Mouse (Mus musculus) C2C12 (cell line): Measurements from ENCODE around the gene Gabrd.

ENCODE experiments used
- CEBPB ChIP-seq: IDR thresholded peaks from one replicate; pipeline ENCODE4 v1.6.1; 2011; ENCODE audit warnings: low read depth, mild to moderate bottlenecking, control low read depth, moderate library complexity
- CTCF ChIP-seq: IDR thresholded peaks from one replicate; pipeline ENCODE4 v1.5.1; 2011; ENCODE audit not compliant: control insufficient read depth, insufficient read depth, insufficient read length
- FOSL1 ChIP-seq: IDR thresholded peaks from one replicate; pipeline ENCODE4 v1.8.0; 2011; ENCODE audit warnings: mild to moderate bottlenecking, low read length; ENCODE audit not compliant: poor library complexity, insufficient read depth, severe bottlenecking
- MAX ChIP-seq: IDR thresholded peaks from one replicate; pipeline ENCODE4 v1.6.1; 2011; ENCODE audit warnings: mild to moderate bottlenecking, control low read depth
- MYOD1 ChIP-seq: IDR thresholded peaks from one replicate; pipeline ENCODE4 v1.6.1; 2011; ENCODE audit warnings: low read depth; ENCODE audit not compliant: control insufficient read depth, insufficient read length
- MYOG ChIP-seq: IDR thresholded peaks from one replicate; pipeline ENCODE4 v1.6.1; 2011; ENCODE audit not compliant: control insufficient read depth, insufficient read length; ENCODE audit errors: extremely low read depth
- USF1 ChIP-seq: IDR thresholded peaks from one replicate; pipeline ENCODE4 v1.6.1; 2011; ENCODE audit warnings: low read depth, mild to moderate bottlenecking, control low read depth, moderate library complexity

DNA sequence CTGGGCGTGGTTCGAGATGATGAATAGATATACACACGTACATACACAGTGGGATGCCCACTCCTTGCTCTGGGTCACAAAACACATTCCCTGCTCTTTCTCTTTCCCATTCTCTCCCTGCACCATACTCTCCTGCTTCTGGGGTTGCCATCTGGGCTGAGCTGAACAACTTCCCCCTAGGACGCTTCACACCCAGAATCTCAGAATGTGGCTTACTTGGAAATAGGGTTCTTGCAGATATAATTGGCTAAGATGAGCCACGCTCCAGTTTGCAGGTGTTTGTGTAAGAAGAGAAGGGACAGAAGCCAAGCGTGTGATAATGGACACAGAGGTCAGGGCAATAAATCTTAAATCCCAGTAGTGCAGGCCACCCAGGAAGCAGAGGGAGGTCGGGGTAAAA is 15.9 kb downstream of the Gabrd start:
- TF ChIP-seq MYOG: no peak
- no peak for TF ChIP-seq CEBPB
- no peak for TF ChIP-seq FOSL1
- TF ChIP-seq CTCF: no peak
- TF ChIP-seq USF1: no peak
- TF ChIP-seq MAX: no peak
- TF ChIP-seq MYOD1: no peak
